8 mouse cellular contexts compared by ENCODE assay signal in the genomic region with DNA sequence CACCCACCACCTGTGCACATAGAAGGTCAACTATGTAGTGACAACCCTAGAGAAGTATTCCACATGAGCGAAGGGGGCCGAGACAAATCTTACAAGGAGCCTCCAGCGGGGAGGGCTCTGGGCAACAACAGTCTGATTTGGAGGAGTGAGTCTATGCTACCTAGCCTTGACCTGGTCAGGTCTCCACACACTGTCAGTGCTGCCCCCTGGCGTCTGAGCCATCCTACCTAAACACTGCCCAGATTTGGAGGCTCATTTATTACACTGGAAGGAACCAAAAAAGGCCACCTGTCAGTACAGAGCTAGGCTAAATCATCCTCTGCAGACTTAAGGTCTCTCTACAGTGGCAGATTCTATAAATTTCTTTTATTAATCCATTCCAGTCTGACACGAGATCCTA. TPM values are rescaled to one million over a fixed set of nuclear protein-coding genes. Genes with fewer than 3 reads are reported as not detected.
DNase-seq lines count a peak whose midpoint lies in the region; ATAC-seq and TF ChIP-seq lines count a peak whose summit lies in the region.

No protein-coding gene starts in this region.

- no peaks in the 10 kb centered on the region for H3K9me3 ChIP-seq in hindbrain, embryonic 14.5 days (ENCODE audit: control insufficient read depth, low read length)
- no peaks in the 10 kb centered on the region for H3K9me3 ChIP-seq in hindbrain, embryonic 16.5 days (ENCODE audit: control insufficient read depth, low read length)
- no peaks in the 10 kb centered on the region for H3K9me3 ChIP-seq in ES-E14 (ENCODE audit: control insufficient read depth, insufficient read depth, low read depth, low read length)
- H3K9me3 ChIP-seq in midbrain, postnatal 0 days (ENCODE audit: low read length), result no peaks in the 10 kb centered on the region

- peak; percentile 67 for TF ChIP-seq CTCF in midbrain, postnatal 0 days (IDR thresholded peaks at IDR 0.05)

- ATAC-seq in hindbrain, embryonic 14.5 days (ENCODE audit: low FRiP score), result no peak
- no peak for ATAC-seq in hindbrain, embryonic 16.5 days
- no peak for ATAC-seq in midbrain, postnatal 0 days (ENCODE audit: low FRiP score)

- peak; percentile 36 for DNase-seq in hindbrain, embryonic 14.5 days (ENCODE audit: low spot score)
- peak; percentile 71 for DNase-seq in ES-E14 (ENCODE audit: low read depth, low spot score)
- DNase-seq in cerebellum, adult 18-20 months, result peak; percentile 74 to 78
- DNase-seq in gastrocnemius, adult 8-10 months (ENCODE audit: low spot score in 2 of 2), result peak; percentile 37 to 42
- DNase-seq in kidney, postnatal 10 days, result peak; percentile 87
- peak; percentile 47 for DNase-seq in midbrain, postnatal 0 days (ENCODE audit: low spot score)
- peak; percentile 71 for DNase-seq in urinary bladder, postnatal 14 days (ENCODE audit: low spot score)

- in situ Hi-C loops in ES-E14 (cut with MboI; ENCODE audit: low sequenced_read_pairs in 2 of 2, unreplicated experiment in 2 of 2), result loop anchor here in 1 of 2 experiments (5.0 kb wide), 1 partner anchor 75 kb away; no protein-coding TSS in a partner anchor

- H3K27me3 ChIP-seq in hindbrain, embryonic 14.5 days (ENCODE audit: control insufficient read depth, insufficient read depth, low read length), result no peaks in the 10 kb centered on the region
- no peaks in the 10 kb centered on the region for H3K27me3 ChIP-seq in hindbrain, embryonic 16.5 days (replicated peaks; ENCODE audit: control insufficient read depth, insufficient read depth, low read length)
- H3K27me3 ChIP-seq in midbrain, postnatal 0 days (ENCODE audit: insufficient read depth, low read length), result no peaks in the 10 kb centered on the region

- no peak overlapping the region for H3K9ac ChIP-seq in hindbrain, embryonic 14.5 days
- H3K9ac ChIP-seq in hindbrain, embryonic 16.5 days (ENCODE audit: low read depth, low read length), result no peak overlapping the region
- no peak overlapping the region for H3K9ac ChIP-seq in ES-E14 (ENCODE audit: insufficient read depth, low read depth, low read length, poor library complexity, severe bottlenecking)
- H3K9ac ChIP-seq in midbrain, postnatal 0 days (replicated peaks; ENCODE audit: low read length, poor library complexity, severe bottlenecking), result no peak overlapping the region

- whole genome bisulfite sequencing in hindbrain, embryonic 14.5 days, result 70% methylated on average over 5 of the region's 5 CpGs
- WGBS in hindbrain, embryonic 16.5 days, result 69% methylated on average over 5 of the region's 5 CpGs
- 65% methylated on average over 5 of the region's 5 CpGs for WGBS in midbrain, postnatal 0 days

- H3K4me3 ChIP-seq in hindbrain, embryonic 14.5 days (replicated peaks; ENCODE audit: low read length), result no peak overlapping the region
- no peak overlapping the region for H3K4me3 ChIP-seq in hindbrain, embryonic 16.5 days (ENCODE audit: low read length)
- no peak overlapping the region for H3K4me3 ChIP-seq in ES-E14 (ENCODE audit: insufficient read depth in 1 of 2, low read depth in 1 of 2, low read length in 2 of 2, poor library complexity in 1 of 2, severe bottlenecking in 1 of 2)
- no peak overlapping the region for H3K4me3 ChIP-seq in midbrain, postnatal 0 days (ENCODE audit: low read depth, low read length)

- H3K4me1 ChIP-seq in hindbrain, embryonic 14.5 days (replicated peaks; ENCODE audit: control insufficient read depth, insufficient read depth, low read length), result no peaks in the 10 kb centered on the region
- no peaks in the 10 kb centered on the region for H3K4me1 ChIP-seq in hindbrain, embryonic 16.5 days (ENCODE audit: control insufficient read depth, insufficient read depth, low read depth, low read length)
- no peaks in the 10 kb centered on the region for H3K4me1 ChIP-seq in ES-E14 (ENCODE audit: control insufficient read depth in 2 of 2, insufficient read depth in 2 of 2, low read length in 2 of 2, poor library complexity in 1 of 2)
- H3K4me1 ChIP-seq in midbrain, postnatal 0 days (ENCODE audit: insufficient read depth, low read length), result no peaks in the 10 kb centered on the region

- no peak overlapping the region for H3K4me2 ChIP-seq in hindbrain, embryonic 14.5 days (replicated peaks)
- no peak overlapping the region for H3K4me2 ChIP-seq in hindbrain, embryonic 16.5 days (ENCODE audit: low read length)
- no peak overlapping the region for H3K4me2 ChIP-seq in midbrain, postnatal 0 days (ENCODE audit: low read depth, low read length, poor library complexity, severe bottlenecking)

- no peak overlapping the region for H3K27ac ChIP-seq in hindbrain, embryonic 14.5 days
- H3K27ac ChIP-seq in hindbrain, embryonic 16.5 days (ENCODE audit: low read depth, low read length), result no peak overlapping the region
- no peak overlapping the region for H3K27ac ChIP-seq in ES-E14 (ENCODE audit: insufficient read depth, low read depth, low read length, poor library complexity, severe bottlenecking)
- H3K27ac ChIP-seq in midbrain, postnatal 0 days (ENCODE audit: low read depth, low read length), result no peak overlapping the region

- H3K36me3 ChIP-seq in hindbrain, embryonic 14.5 days (replicated peaks; ENCODE audit: control insufficient read depth, insufficient read depth), result peaks cover 93% of the 10 kb centered on the region
- H3K36me3 ChIP-seq in hindbrain, embryonic 16.5 days (ENCODE audit: control insufficient read depth, insufficient read depth, low read length), result peaks cover 52% of the 10 kb centered on the region
- peaks cover 54% of the 10 kb centered on the region for H3K36me3 ChIP-seq in ES-E14 (ENCODE audit: control insufficient read depth, insufficient read depth, low read length, poor library complexity, severe bottlenecking)
- peaks cover 65% of the 10 kb centered on the region for H3K36me3 ChIP-seq in midbrain, postnatal 0 days (ENCODE audit: insufficient read depth, low read length)

TF ChIP-seq in ES-E14, 5 proteins besides CTCF, POLR2A, EP300 and RAD21:
- TF ChIP-seq ZNF384 (IDR thresholded peaks at IDR 0.05; ENCODE audit: low read depth, low read length) (no peak), ZC3H11A (IDR thresholded peaks at IDR 0.05; ENCODE audit: borderline replicate concordance, low read depth, low read length) (0 out of 2 replicates have a peak, but pooled peaks have one; percentile 16)

RNA-seq across cellular contexts. Expression of gene Higd1b, which starts 16.2 kb away (rescaled TPM):
- 9.4 and 9.8 TPM in 2 replicates for polyA plus RNA-seq in hindbrain, embryonic 14.5 days (2014; fragmentation: Nextera tagmentation; extraction: Ambion mirVana)
- 14.9 and 19.5 TPM in 2 replicates for polyA plus RNA-seq in hindbrain, embryonic 16.5 days (2015; fragmentation: Nextera tagmentation; extraction: Ambion mirVana)
- total RNA-seq in ES-E14 (2012; rRNA removed), result 1.0 TPM in 1 of 2 replicates, not detected in the other
- 1 to 10 TPM; 1.3 to 2.9 (median 2.2) TPM for total RNA-seq in gastrocnemius, adult 8-10 months (2022)
- 12.3 and 12.8 TPM in 2 replicates for total RNA-seq in midbrain, postnatal 0 days (2014; rRNA removed)
- polyA plus RNA-seq in midbrain, postnatal 0 days (2015; fragmentation: Nextera tagmentation; extraction: Ambion mirVana), result 13.1 and 15.3 TPM in 2 replicates

RNA-seq across cellular contexts. Expression of gene Eftud2, which starts 28.9 kb away (rescaled TPM):
- polyA plus RNA-seq in hindbrain, embryonic 14.5 days (2014; fragmentation: Nextera tagmentation; extraction: Ambion mirVana), result 110 and 123 TPM in 2 replicates
- polyA plus RNA-seq in hindbrain, embryonic 16.5 days (2015; fragmentation: Nextera tagmentation; extraction: Ambion mirVana), result 127 and 140 TPM in 2 replicates
- total RNA-seq in ES-E14 (2012; rRNA removed), result 161 and 198 TPM in 2 replicates
- total RNA-seq in gastrocnemius, adult 8-10 months (2022), result 10 to 100 TPM; 19.9 to 25.3 (median 23.8) TPM
- 63.0 and 69.8 TPM in 2 replicates for total RNA-seq in midbrain, postnatal 0 days (2014; rRNA removed)
- polyA plus RNA-seq in midbrain, postnatal 0 days (2015; fragmentation: Nextera tagmentation; extraction: Ambion mirVana), result 104 and 105 TPM in 2 replicates

RNA-seq across cellular contexts. Expression of gene Ccdc103, which starts 29.1 kb away (rescaled TPM):
- polyA plus RNA-seq in hindbrain, embryonic 14.5 days (2014; fragmentation: Nextera tagmentation; extraction: Ambion mirVana), result 2.2 and 2.8 TPM in 2 replicates
- 2.2 and 2.5 TPM in 2 replicates for polyA plus RNA-seq in hindbrain, embryonic 16.5 days (2015; fragmentation: Nextera tagmentation; extraction: Ambion mirVana)
- 0.48 and 1.1 TPM in 2 replicates for total RNA-seq in ES-E14 (2012; rRNA removed)
- total RNA-seq in gastrocnemius, adult 8-10 months (2022), result not detected
- 0.33 and 1.6 TPM in 2 replicates for total RNA-seq in midbrain, postnatal 0 days (2014; rRNA removed)
- 1.7 and 1.8 TPM in 2 replicates for polyA plus RNA-seq in midbrain, postnatal 0 days (2015; fragmentation: Nextera tagmentation; extraction: Ambion mirVana)

RNA-seq across cellular contexts. Expression of gene Gjc1, which starts 32.4 kb away (rescaled TPM):
- 31.2 and 34.3 TPM in 2 replicates for polyA plus RNA-seq in hindbrain, embryonic 14.5 days (2014; fragmentation: Nextera tagmentation; extraction: Ambion mirVana)
- polyA plus RNA-seq in hindbrain, embryonic 16.5 days (2015; fragmentation: Nextera tagmentation; extraction: Ambion mirVana), result 27.6 and 29.8 TPM in 2 replicates
- total RNA-seq in ES-E14 (2012; rRNA removed), result 74.8 and 77.1 TPM in 2 replicates
- total RNA-seq in gastrocnemius, adult 8-10 months (2022), result 1 to 10 TPM; 3.0 to 4.7 (median 3.4) TPM
- 18.1 and 18.8 TPM in 2 replicates for total RNA-seq in midbrain, postnatal 0 days (2014; rRNA removed)
- 14.8 and 17.8 TPM in 2 replicates for polyA plus RNA-seq in midbrain, postnatal 0 days (2015; fragmentation: Nextera tagmentation; extraction: Ambion mirVana)

RNA-seq across cellular contexts. Expression of gene Fam187a, which starts 33.1 kb away (rescaled TPM):
- polyA plus RNA-seq in hindbrain, embryonic 14.5 days (2014; fragmentation: Nextera tagmentation; extraction: Ambion mirVana), result 0.12 TPM in 1 of 2 replicates, not detected in the other
- not detected in 2 replicates for polyA plus RNA-seq in hindbrain, embryonic 16.5 days (2015; fragmentation: Nextera tagmentation; extraction: Ambion mirVana)
- total RNA-seq in ES-E14 (2012; rRNA removed), result not detected in 2 replicates
- not detected for total RNA-seq in gastrocnemius, adult 8-10 months (2022)
- total RNA-seq in midbrain, postnatal 0 days (2014; rRNA removed), result not detected in 2 replicates
- 0.12 TPM in 1 of 2 replicates, not detected in the other for polyA plus RNA-seq in midbrain, postnatal 0 days (2015; fragmentation: Nextera tagmentation; extraction: Ambion mirVana)

Comparison
In these comparisons a context has a peak if more than half of its experiments do, and no peak if none do; other contexts are left out.
1. DNase-seq: peak in every context shown above with its lines; median percentile 87 in kidney, postnatal 10 days; 76 in cerebellum, adult 18-20 months; 71 in ES-E14; 71 in urinary bladder, postnatal 14 days; 47 in midbrain, postnatal 0 days; 40 in gastrocnemius, adult 8-10 months; 36 in hindbrain, embryonic 14.5 days.